Mouse (Mus musculus) liver, postnatal 0 days (tissue): ENCODE results near the gene Ccdc62.

ENCODE experiments used
- CTCF ChIP-seq: sonication (generic); IDR thresholded peaks from 2 replicates; pipeline ENCODE4 v1.5.1; 2016; ENCODE audit warnings: antibody characterized with exemption, low read depth
- EP300 ChIP-seq: IDR thresholded peaks from 2 replicates; pipeline ENCODE4 v1.6.1; 2016; ENCODE audit warnings: antibody characterized with exemption, low read depth, mild to moderate bottlenecking

DNA sequence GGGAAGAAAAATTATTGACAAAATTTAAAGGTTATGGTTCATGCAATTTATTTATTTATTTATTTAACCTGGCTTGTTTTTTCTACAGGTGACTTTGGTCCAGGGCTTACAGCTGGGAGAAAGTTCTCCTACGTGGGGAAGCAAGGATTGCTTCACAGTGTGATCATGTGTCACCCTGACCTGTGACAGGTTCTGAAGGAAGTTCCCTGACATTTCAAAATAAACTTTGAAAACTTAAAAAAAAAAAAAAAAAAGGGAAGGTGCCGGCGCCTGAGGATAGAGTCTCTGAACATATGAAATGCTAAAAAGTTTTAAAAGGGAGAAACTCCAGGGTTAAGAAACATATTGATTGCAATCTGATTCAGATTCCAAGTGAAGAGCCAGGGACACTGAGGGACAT is 44.1 kb upstream of the Ccdc62 start:
- TF ChIP-seq CTCF (no peak), EP300 (no peak)
